Mouse (Mus musculus) frontal cortex, adult (tissue): ENCODE results near the gene Tspan3.
A peak's percentile ranks its signal among the peaks of the same experiment; 100 is the strongest.

Experiments
- ATAC-seq: cut with Nextera tagmentation; 2 replicates; pipeline ENCODE4 v1.9.2; 2017; ENCODE audit warnings: mild to moderate bottlenecking, moderate library complexity, mixed read lengths; ENCODE audit not compliant: low TSS enrichment

Gene Tspan3

DNA sequence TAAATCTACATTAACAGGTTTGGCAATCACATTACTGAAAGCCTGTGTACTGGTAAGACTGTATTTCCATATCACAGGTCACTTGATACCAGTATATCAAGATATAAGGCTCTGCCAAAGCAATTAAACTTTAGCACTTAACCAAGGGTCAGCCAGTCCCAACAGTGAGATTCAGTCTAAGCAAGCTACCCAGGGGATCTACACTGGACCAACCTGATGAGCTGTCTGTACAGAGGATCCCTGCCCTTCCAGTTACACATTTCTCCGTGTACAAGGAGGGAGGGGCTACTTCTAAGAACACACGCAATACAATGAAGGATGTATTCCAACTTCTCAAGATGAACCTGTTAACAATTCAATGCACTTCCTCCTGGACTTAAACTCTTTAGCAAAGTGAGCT lies 7.2 kb downstream of the Tspan3 start:
- no peak for ATAC-seq

- ATAC-seq = no peak
These were observed 10.7 kb downstream of the Tspan3 start for GRCm38 (mm10) chr9:56154572-56154971.

DNA sequence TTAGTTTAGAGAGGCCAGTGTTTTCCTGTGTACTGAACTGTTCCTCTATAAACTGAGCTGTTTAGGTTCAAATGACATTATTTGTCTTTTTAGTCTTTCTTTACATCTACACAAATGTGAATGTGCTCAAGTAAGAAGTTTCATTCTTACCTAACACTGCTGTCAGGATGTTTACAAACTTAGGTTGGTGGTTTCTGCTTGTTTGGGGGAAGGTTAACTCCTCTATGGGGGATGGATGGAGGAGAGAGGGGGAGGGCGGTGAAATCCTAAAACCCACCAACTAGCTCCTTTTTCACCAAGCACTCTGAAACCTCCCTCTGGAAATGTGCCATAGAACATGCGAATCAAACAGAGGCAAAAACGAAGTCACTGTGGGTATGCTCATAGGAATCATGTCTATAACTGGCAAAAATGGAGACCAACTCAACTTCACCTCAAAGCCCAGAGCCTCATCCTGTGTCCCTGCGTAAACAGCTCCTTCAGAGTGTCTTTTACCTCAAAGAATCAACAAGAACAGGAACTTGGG lies 12.7 kb downstream of the Tspan3 start:
- ATAC-seq = no peak; the same call in 1 of the 2 replicates

GRCm38 (mm10) chr9:56151745-56152481 lies 13.4 kb downstream of the Tspan3 start:
- ATAC-seq = peak; percentile 84

DNA sequence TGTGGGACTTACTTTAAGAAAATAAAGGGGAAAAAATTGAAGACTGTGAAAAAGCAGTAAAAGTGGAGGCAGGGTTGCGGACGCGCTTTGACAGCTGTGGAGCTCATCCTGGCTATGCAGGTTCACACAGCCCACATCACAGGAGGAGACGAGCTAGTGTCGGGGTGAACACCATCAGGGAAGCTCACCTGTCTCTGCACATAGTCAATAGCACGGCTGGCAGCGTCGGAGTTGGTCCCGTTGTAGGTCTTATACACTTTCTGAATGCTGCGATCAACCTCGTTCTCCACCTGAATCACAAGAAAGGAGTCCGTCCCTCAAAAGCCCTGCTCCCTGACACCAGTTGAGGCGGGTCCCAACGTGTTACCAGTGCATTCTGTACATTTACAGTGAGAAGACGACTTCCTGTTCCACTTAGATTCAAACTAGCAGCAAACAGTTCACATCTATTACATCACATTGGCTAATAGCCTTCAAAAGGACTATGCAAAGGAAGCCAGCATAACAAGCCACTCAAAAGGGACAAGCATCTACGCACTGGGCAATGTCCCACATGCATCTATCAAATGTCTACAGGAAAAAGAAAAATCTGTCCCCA lies 18.9 kb downstream of the Tspan3 start:
- no peak for ATAC-seq

DNA sequence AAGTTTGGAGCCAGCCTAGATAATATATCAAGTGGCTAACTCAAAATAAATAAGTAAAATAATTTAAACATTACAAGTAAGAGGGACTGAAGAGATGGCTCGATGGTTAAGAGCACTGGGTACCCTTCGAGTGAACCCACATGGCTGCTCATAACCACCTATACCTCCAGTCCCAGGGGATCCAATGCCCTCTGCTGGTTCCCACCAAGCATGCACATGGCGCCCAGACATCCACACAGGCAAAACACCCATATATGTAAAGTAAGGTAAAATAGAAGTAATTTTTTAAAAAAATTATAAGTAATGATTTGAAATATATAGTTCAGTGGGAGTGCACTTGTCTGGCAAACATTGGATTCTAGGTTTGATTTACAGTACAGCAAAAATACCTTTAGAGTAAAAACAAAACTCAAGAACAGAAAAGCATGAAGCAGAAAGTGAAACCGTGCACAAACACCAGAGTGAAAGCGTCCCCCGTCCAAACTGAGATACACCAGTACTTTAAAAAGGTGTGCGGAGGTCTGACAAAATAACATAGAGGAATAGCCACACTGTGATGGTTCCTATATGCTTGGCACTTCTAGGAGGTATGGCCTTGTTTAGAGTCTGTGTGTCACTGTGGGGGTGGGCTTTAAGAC lies 20.8 kb downstream of the Tspan3 start:
- no peak for ATAC-seq

DNA sequence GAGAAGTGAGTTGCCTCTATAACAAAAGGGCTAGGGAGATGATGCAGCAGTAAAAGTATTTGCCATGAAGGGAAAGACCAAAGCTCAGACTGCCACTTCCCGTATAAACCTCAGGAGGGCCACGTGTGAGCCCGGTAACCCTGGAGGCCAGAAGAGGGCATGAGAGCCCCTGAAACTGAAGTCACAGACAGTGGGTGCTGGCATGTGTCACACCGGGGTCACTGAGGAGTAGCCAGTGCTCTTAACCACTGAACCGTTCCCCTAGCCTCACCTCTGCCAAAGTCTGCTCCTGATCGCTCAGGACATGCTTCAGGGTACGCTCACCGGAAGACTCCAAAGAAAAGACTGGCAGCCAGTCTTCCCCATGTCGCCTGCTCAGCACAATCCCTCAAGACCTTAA lies 23.5 kb downstream of the Tspan3 start:
- no peak for ATAC-seq

DNA sequence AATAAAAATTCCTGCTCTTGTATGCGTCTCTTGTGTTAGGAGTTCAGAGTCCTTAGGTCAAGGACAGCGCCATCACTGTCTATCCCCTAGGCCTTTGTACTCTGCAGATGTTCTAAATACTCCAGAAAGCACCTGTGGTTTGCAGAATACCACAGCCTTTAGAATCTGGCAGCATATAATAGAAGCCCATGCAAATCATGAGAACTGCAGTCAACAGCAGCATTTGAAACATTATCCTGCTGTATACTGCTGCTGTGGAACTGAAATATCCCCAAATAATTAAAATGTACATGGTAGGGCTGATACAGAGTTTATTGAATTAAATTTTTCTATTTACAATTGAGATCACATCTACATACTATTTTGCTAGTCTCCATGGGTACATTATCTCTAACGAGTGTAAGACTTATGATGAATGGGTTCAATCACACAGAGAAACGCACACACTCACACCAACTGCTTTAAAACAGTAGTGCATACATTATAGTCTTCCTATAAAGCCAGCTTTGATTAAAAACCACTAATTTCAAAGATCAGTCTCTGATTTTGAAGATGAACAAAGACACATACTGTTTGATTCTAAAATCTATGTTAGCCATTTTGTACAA lies 29.6 kb downstream of the Tspan3 start:
- no peak for ATAC-seq

GRCm38 (mm10) chr9:56134614-56135013 lies 30.7 kb downstream of the Tspan3 start:
- ATAC-seq = peak; percentile 86

GRCm38 (mm10) chr9:56133970-56134369 lies 31.3 kb downstream of the Tspan3 start:
- no peak for ATAC-seq

DNA sequence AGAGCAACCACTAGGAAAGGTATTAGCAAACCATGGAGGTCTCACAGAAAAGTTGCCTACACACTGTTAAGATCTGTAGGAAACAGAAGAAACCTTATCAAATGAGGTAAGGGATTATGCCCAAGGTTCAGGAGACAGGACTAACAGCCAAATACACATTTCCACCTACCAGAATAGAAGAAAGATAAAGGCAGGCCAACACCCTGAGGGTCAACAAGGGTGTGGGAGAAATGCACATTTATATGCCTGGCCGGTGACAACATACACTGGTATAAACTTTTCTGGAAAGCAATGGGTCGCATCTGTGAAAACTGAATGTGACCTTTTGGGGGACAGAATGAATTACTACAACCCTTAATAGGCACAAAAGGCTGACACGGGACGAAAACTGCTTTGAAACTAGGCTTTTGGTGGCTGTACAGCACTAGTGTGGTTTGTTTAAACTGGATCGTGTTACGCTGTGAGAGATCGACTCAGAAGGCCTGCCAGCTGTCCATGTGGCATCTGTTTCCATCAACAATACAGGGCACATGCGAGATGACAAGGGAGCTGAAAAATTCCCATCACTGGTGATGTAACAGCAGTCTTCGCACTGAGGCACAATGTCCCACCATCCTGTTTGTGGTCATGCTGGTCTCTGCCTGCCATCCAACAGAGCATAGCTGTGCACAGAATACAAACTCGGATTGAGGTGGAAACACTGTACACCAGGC lies 33.3 kb downstream of the Tspan3 start:
- no peak for ATAC-seq

DNA sequence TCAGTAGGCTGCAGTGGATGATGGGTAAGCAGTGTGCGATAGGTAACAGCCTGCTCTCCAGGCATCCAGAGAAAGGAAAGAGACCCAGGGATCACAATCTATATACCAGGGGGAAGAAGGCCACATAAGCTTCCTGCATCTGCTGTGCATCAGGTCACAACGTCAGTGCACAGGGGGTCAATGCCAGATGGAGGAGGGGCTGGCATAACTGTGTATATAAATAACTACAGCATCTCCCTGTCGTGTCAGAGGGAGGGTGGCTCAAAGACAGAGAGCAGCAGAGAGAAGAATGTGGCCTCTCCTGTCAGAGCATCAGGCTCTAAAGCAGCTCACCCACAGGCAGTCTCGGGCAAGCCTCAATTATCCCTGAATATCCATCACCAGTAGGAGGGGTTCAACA lies 34.7 kb downstream of the Tspan3 start:
- ATAC-seq = no peak

DNA sequence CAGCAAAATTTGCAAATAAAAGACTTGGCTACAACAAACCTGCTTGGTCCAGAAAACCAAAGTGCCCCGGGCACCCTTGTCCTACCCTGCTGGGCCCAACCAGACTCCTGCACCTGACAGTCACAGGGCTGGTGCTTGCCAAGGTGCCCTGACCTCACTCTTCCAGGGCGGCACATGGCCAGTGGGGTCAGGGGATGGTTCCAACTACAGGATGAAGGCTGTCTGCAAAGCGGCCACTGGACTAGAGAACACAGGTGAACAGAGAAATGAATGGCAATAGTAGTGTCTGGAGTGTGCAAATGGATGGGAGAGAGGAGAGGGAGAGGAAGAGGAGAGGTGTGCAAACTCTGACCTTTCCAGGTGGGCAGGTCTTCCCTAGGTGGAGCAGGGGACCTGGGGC lies 35.3 kb downstream of the Tspan3 start:
- no peak for ATAC-seq

GRCm38 (mm10) chr9:56128331-56128730 lies 36.9 kb downstream of the Tspan3 start:
- peak; percentile 45 for ATAC-seq

DNA sequence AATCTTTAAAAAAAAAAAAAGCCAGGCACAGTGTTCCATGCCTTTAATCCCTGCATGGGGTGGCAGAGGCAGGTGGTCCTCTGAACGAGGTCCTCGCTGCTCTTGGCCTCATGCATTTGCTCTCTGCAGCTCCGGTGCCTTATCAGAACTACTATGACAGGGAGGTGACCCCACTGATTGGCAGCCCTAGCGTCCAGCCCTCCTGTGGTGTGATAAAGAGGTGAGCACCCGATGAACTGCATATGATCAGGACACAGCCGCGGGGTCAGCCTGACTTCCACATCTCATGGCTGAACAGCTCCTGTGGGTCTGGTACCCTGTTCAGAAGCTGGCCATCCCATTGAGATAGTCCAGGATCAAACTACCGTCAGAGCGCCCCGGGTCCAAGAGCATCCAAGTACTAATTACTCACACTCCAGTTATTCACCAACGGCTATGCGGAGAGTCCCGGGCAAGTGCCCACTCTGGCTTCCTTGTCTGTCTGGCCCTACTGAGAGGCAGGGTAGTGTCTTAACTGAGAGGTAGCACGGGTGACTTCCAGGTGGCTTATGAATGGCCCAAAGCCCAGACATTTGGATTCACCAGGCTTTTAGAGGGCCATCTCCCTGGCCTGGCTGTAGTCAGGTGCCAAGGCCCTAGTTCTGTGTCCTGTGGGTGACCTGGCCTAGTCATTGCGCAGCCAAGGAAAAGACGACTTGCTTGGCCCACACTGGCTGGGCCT lies 38.7 kb downstream of the Tspan3 start:
- no peak for ATAC-seq

DNA sequence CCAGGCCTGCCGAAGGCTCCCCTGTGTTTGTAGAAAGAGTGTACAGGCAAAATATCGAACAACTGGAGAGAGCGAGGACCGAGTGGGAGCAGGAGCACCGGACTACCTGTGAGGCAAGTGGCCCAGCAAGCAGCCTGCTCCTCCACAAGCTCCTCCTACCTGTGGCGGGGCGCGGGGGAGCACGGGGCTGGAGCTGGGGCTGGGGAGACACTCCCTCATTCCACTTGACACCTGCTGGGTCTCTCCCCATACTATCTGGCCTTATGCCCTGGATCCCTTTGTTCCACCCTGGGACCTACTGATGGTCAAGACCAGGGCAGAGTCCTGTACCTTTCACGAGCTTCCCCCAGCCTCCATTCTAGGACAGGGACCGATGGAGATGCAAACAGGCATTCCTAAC lies 40.7 kb downstream of the Tspan3 start:
- no peak for ATAC-seq

DNA sequence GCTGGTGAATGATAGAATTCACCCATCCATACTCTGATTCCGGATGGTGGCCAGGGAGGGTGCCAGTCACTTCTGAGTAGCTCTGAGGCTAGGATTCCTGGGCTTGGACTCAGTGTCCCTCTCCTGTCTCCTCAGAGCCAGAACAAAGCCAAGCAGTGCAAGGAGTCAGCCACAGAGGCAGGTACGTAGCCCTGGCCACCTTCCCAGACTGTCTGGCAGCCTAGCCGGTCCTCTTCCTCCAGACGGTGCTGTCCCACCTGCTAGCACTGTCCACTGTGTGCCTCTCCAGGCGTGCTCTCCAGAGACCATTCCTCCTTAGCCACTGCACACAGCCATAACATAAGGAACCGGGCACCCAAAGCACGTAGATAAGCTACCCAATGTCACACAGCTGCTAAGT lies 41.7 kb downstream of the Tspan3 start:
- ATAC-seq = no peak

GRCm38 (mm10) chr9:56122973-56123372 lies 42.3 kb downstream of the Tspan3 start:
- ATAC-seq = peak; percentile 29

DNA sequence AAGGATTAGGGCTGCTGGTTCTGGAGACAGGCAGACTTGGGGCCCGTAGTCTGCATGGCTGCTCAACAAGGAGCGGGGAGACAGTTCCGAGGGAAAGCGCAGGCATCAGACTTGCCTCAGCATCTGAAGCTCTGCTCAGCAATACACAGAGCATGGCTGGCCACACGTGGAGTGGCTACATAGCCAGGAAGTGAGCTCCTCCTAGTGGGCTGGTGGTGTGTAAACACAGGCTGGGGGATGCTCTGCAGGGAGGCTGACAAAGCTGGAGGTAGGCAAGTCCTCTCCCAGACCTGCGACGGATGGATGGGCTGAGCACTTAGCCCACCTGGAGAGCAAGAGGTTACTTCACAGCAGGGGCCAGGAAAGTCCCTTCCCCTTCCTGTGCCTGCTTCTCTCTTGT lies 44.2 kb downstream of the Tspan3 start:
- peak; percentile 47; the same call in 1 of the 2 replicates for ATAC-seq

DNA sequence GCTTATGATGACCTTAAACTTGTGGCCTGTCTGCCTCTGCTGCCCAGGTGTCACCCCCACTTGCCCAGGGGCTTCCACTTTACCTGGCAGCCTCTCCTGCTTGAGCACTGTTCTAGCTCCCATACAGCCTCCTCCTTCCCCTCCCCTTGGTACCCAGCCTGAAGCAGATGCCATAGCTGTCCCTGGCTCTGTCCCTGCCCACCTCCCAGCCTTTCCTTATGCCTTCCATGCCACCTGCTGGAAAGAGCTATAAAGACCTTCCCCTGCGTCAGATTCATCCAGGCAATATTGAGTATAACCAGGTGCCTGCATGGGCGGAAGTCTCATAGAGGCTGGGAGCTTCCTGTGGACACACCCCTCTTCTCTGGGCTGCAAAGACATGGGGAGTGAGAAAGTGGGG lies 45.6 kb downstream of the Tspan3 start:
- ATAC-seq = no peak

- ATAC-seq = peak; percentile 76
These were observed 46.7 kb downstream of the Tspan3 start for GRCm38 (mm10) chr9:56118582-56118981.
